In the genomic region with DNA sequence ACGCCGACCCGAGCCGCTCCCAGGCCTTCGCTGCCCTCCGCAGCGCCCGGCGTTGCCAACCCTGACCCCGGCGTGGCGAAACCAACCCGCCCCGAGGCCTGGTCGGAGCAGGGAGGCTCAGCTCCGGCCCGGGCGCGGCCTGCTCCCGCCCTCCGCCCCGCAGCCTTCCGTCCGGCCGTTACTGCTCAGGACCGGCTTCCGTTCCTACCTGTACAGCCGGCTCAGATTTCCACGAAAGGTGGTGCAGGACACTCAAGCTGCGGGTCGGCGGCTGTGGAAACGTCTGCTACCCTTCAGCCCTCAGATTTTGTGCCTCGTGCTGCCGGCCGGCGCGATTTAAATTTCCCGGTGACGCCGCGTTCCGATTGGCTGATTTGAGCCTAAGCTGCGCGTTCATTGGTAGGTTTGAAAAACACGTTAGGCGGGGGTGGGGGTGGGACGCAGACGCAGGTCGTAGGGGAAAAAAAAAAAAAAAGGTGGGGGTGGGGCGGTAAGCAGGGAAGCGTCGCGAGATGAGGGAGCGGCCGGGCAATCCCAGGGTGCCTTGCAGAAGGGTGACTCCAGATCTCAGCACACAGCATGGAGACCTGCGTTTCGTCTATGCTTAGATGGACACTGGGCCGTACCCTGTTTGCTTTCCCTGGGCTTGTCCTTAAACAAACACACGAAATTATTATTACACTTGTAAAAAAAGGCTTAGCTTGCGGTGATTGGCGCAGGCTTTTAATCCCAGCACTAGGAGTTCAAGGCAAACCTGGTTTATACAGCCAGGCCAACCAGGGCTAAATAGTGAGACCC, we compare ENCODE assay signal across 8 mouse cellular contexts. TPM values are rescaled to one million over a fixed set of nuclear protein-coding genes. Genes with fewer than 3 reads are reported as not detected.
DNase-seq lines count a peak whose midpoint lies in the region; ATAC-seq lines count a peak whose summit lies in the region.

A gene (minus strand): TSS at position 391 of the 798 bp plus-strand sequence.

- peaks cover 14% of the 10 kb centered on the region for H3K4me1 ChIP-seq in hindbrain, embryonic 15.5 days (replicated peaks)

- H3K9ac ChIP-seq in hindbrain, embryonic 15.5 days, result peak within 1 kb of the TSS; percentile 74

- no peaks in the 10 kb centered on the region for H3K27me3 ChIP-seq in hindbrain, embryonic 15.5 days

- H3K9me3 ChIP-seq in hindbrain, embryonic 15.5 days, result no peaks in the 10 kb centered on the region

- H3K36me3 ChIP-seq in hindbrain, embryonic 15.5 days, result peaks cover 25% of the 10 kb centered on the region

- peak; percentile 94 for ATAC-seq in hindbrain, embryonic 15.5 days (ENCODE audit: low FRiP score, low read depth)

- peak; percentile 97 for DNase-seq in R1 (ENCODE audit: low read depth, low spot score)
- DNase-seq in cerebellum, postnatal 25 days, result peak; percentile 91 to 93
- DNase-seq in frontal cortex, postnatal 36 days (ENCODE audit: low spot score in 2 of 2), result peak; percentile 85 to 89
- peak; percentile 81 for DNase-seq in left cerebral cortex, adult 11 months (ENCODE audit: low spot score)
- DNase-seq in lung, postnatal 4 days, result peak; percentile 92 to 94
- DNase-seq in retina, postnatal 7 days (ENCODE audit: low read depth, low spot score), result peak; percentile 92
- DNase-seq in urinary bladder, adult 2 months (ENCODE audit: low spot score), result peak; percentile 73

- WGBS in hindbrain, embryonic 15.5 days, result under 1% methylated on average over 61 of the region's 62 CpGs

- peak within 1 kb of the TSS; percentile 93 for H3K4me3 ChIP-seq in hindbrain, embryonic 15.5 days

- peak within 1 kb of the TSS; percentile 63 for H3K4me2 ChIP-seq in hindbrain, embryonic 15.5 days

- H3K27ac ChIP-seq in hindbrain, embryonic 15.5 days (replicated peaks), result peak within 1 kb of the TSS; percentile 89

RNA-seq across cellular contexts. Expression of the gene that starts here (rescaled TPM):
- polyA plus RNA-seq in hindbrain, embryonic 15.5 days (2015; fragmentation: Nextera tagmentation; extraction: Ambion mirVana), result 166 and 182 TPM in 2 replicates
- 30.8 and 37.6 TPM in 2 replicates for polyA plus RNA-seq in urinary bladder, adult 2 months (2012; rRNA removed)

Comparison
In these comparisons a context has a peak if more than half of its experiments do, and no peak if none do; other contexts are left out.
1. Peak in every context shown above with its lines: DNase-seq, ATAC-seq, H3K4me3 ChIP-seq and H3K27ac ChIP-seq.